Mouse (Mus musculus) olfactory bulb, adult 2 months (tissue): ENCODE measurements around the gene Fev.

ENCODE experiments used
- CTCF ChIP-seq: fragments of 200-500 bp; IDR thresholded peaks from 2 replicates; pipeline ENCODE4 v1.5.1; 2012; ENCODE audit warnings: low read depth, mild to moderate bottlenecking, low read length, moderate library complexity; ENCODE audit not compliant: insufficient read depth
- POLR2A ChIP-seq: fragments of 200-500 bp; IDR thresholded peaks from 2 replicates; pipeline ENCODE4 v1.6.1; 2012; ENCODE audit warnings: mild to moderate bottlenecking, low read depth, low read length, moderate library complexity; ENCODE audit not compliant: insufficient read depth

GRCm38 (mm10) chr1:74872218-74872617 lies 13.0 kb downstream of the Fev start:
- no peak for TF ChIP-seq CTCF
- TF ChIP-seq POLR2A: no peak
